Mouse (Mus musculus) stomach, embryonic 16.5 days (tissue): ENCODE results near the gene Tax1bp1. TPM values are rescaled to one million over a fixed set of nuclear protein-coding genes. Genes with fewer than 3 reads are reported as not detected.

ENCODE experiments used
- ATAC-seq: fragments of 200-750 bp; cut with Nextera tagmentation; 2 replicates; pipeline ENCODE4 v1.8.0; 2017; ENCODE audit warnings: moderate number of reproducible peaks, moderate TSS enrichment; ENCODE audit not compliant: insufficient read depth, low FRiP score
- H3K27ac ChIP-seq: fragments of 300-500 bp; sonication (generic); 2 replicates; pipeline ENCODE4 v1.5.1; 2014; ENCODE audit warnings: low read length
- H3K27me3 ChIP-seq: fragments of 300-500 bp; sonication (generic); 2 replicates; pipeline ENCODE4 v1.6.1; 2014; ENCODE audit warnings: low read length, control low read depth, mixed read lengths; ENCODE audit not compliant: control insufficient read depth, insufficient read depth
- H3K36me3 ChIP-seq: fragments of 300-500 bp; sonication (generic); 2 replicates; pipeline ENCODE4 v1.6.1; 2014; ENCODE audit warnings: low read length; ENCODE audit not compliant: control insufficient read depth, insufficient read depth
- H3K4me1 ChIP-seq: fragments of 300-500 bp; sonication (generic); 2 replicates; pipeline ENCODE4 v1.6.1; 2014; ENCODE audit warnings: low read length, control low read depth, mixed read lengths; ENCODE audit not compliant: control insufficient read depth, insufficient read depth
- H3K4me2 ChIP-seq: fragments of 300-500 bp; sonication (generic); 2 replicates; pipeline ENCODE4 v1.6.1; 2014; ENCODE audit warnings: low read depth, low read length, mixed read lengths
- H3K4me3 ChIP-seq: fragments of 300-500 bp; sonication (generic); replicated peaks from 2 replicates; pipeline ENCODE4 v1.5.1; 2014; ENCODE audit warnings: mild to moderate bottlenecking, low read length
- H3K9ac ChIP-seq: fragments of 300-500 bp; sonication (generic); 2 replicates; pipeline ENCODE4 v1.6.1; 2014; ENCODE audit warnings: low read length
- H3K9me3 ChIP-seq: fragments of 300-500 bp; sonication (generic); replicated peaks from 2 replicates; pipeline ENCODE4 v1.6.1; 2016; ENCODE audit warnings: low read length, control low read depth; ENCODE audit not compliant: control insufficient read depth
- WGBS: fragments of 180-500 bp; shearing (Covaris S2); extraction: QIAGEN DNeasy Blood & Tissue Kit; methylation state at CpG from one replicate; pipeline ENCODE4 v1.1.7; 2014; 5-methylcytosine and 5-hydroxymethylcytosine counted together
- polyA plus RNA-seq: library from polyadenylated mRNA; unstranded; fragments of >200 nt; fragmentation: Nextera tagmentation; extraction: Ambion mirVana; gene quantifications from 2 replicates; pipeline ENCODE4 v1.2.1, GENCODE M21; 2015

Tax1bp1 gene
- polyA plus RNA-seq, 1 experiment from 2014 or later, result 121 TPM

- WGBS, result 79% methylated on average over 1 of the region's 1 CpGs
- Histone ChIP-seq H3K4me3 (no peak overlapping the region), H3K27ac (no peak overlapping the region), H3K36me3 (no peaks in the 10 kb centered on the region), H3K27me3 (no peaks in the 10 kb centered on the region), H3K4me2 (no peak overlapping the region), H3K9me3 (no peaks in the 10 kb centered on the region), H3K4me1 (no peaks in the 10 kb centered on the region), H3K9ac (no peak overlapping the region)
- ATAC-seq, result no peak
Measured at GRCm38 (mm10) chr6:52699050-52699449, 14.5 kb upstream of the Tax1bp1 start.

- no peaks in the 10 kb centered on the region for H3K9me3 ChIP-seq
- no peak overlapping the region for H3K9ac ChIP-seq
- no peak for ATAC-seq
- no peaks in the 10 kb centered on the region for H3K4me1 ChIP-seq
- H3K4me2 ChIP-seq, result no peak overlapping the region
- no peaks in the 10 kb centered on the region for H3K27me3 ChIP-seq
- WGBS, result 47% methylated on average over 4 of the region's 4 CpGs
- no peaks in the 10 kb centered on the region for H3K36me3 ChIP-seq
- no peak overlapping the region for H3K27ac ChIP-seq
- no peak overlapping the region for H3K4me3 ChIP-seq
Measured at GRCm38 (mm10) chr6:52699899-52700298, 13.6 kb upstream of the Tax1bp1 start.

GRCm38 (mm10) chr6:52703263-52703662 is 10.3 kb upstream of the Tax1bp1 start:
- no peaks in the 10 kb centered on the region for H3K36me3 ChIP-seq
- no peaks in the 10 kb centered on the region for H3K27me3 ChIP-seq
- ATAC-seq, result no peak
- no peak overlapping the region for H3K27ac ChIP-seq
- H3K9ac ChIP-seq, result no peak overlapping the region
- H3K4me3 ChIP-seq, result no peak overlapping the region
- no peaks in the 10 kb centered on the region for H3K4me1 ChIP-seq
- no peaks in the 10 kb centered on the region for H3K9me3 ChIP-seq
- H3K4me2 ChIP-seq, result no peak overlapping the region
- 83% methylated on average over 2 of the region's 2 CpGs for WGBS

- Histone ChIP-seq H3K4me3 (no peak overlapping the region), H3K36me3 (no peaks in the 10 kb centered on the region), H3K4me2 (no peak overlapping the region), H3K27ac (no peak overlapping the region), H3K9ac (no peak overlapping the region), H3K4me1 (no peaks in the 10 kb centered on the region), H3K27me3 (no peaks in the 10 kb centered on the region), H3K9me3 (no peaks in the 10 kb centered on the region)
- no peak for ATAC-seq
Measured at GRCm38 (mm10) chr6:52705280-52705679, 8.2 kb upstream of the Tax1bp1 start.

- WGBS, result 77% methylated on average over 5 of the region's 5 CpGs
- no peaks in the 10 kb centered on the region for H3K9me3 ChIP-seq
- no peaks in the 10 kb centered on the region for H3K4me1 ChIP-seq
- no peak overlapping the region for H3K27ac ChIP-seq
- H3K9ac ChIP-seq, result no peak overlapping the region
- no peak overlapping the region for H3K4me3 ChIP-seq
- no peaks in the 10 kb centered on the region for H3K36me3 ChIP-seq
- no peaks in the 10 kb centered on the region for H3K27me3 ChIP-seq
- no peak overlapping the region for H3K4me2 ChIP-seq
- no peak for ATAC-seq
Measured at GRCm38 (mm10) chr6:52707815-52708214, 5.7 kb upstream of the Tax1bp1 start.

- no peak for ATAC-seq
- WGBS, result 75% methylated on average over 2 of the region's 2 CpGs
- H3K9ac ChIP-seq, result no peak overlapping the region
- H3K4me1 ChIP-seq, result peaks cover 3% of the 10 kb centered on the region; the same call in 1 of the 2 replicates
- H3K27me3 ChIP-seq, result no peaks in the 10 kb centered on the region
- H3K4me3 ChIP-seq, result no peak overlapping the region
- no peak overlapping the region for H3K4me2 ChIP-seq
- H3K36me3 ChIP-seq, result no peaks in the 10 kb centered on the region
- H3K9me3 ChIP-seq, result no peaks in the 10 kb centered on the region
- H3K27ac ChIP-seq, result no peak overlapping the region
Measured at GRCm38 (mm10) chr6:52712563-52712962, 966 bp upstream of the Tax1bp1 start.

GRCm38 (mm10) chr6:52713897-52714509 is 474 bp downstream of the Tax1bp1 start:
- Histone ChIP-seq H3K27ac (peak overlapping the region; percentile 96), H3K4me2 (peak overlapping the region; percentile 70), H3K27me3 (no peaks in the 10 kb centered on the region), H3K4me1 (peaks cover 3% of the 10 kb centered on the region; the same call in 1 of the 2 replicates), H3K9me3 (no peaks in the 10 kb centered on the region), H3K9ac (peak overlapping the region; percentile 95), H3K4me3 (peak overlapping the region; percentile 99), H3K36me3 (no peaks in the 10 kb centered on the region)
- under 1% methylated on average over 52 of the region's 52 CpGs for WGBS
- ATAC-seq, result peak; percentile 86

- Histone ChIP-seq H3K36me3 (0 out of 2 replicates have a peak, but pooled peaks cover 3% of the 10 kb centered on the region), H3K4me2 (no peak overlapping the region), H3K4me3 (no peak overlapping the region), H3K9me3 (no peaks in the 10 kb centered on the region), H3K4me1 (peaks cover 3% of the 10 kb centered on the region; the same call in 1 of the 2 replicates), H3K9ac (no peak overlapping the region), H3K27ac (no peak overlapping the region), H3K27me3 (no peaks in the 10 kb centered on the region)
- ATAC-seq, result no peak
- 77% methylated on average over 5 of the region's 5 CpGs for WGBS
Measured at GRCm38 (mm10) chr6:52717493-52718192, 4.1 kb downstream of the Tax1bp1 start.

- ATAC-seq, result no peak
- Histone ChIP-seq H3K4me3 (no peak overlapping the region), H3K4me2 (no peak overlapping the region), H3K27ac (no peak overlapping the region), H3K9ac (no peak overlapping the region), H3K36me3 (0 out of 2 replicates have a peak, but pooled peaks cover 6% of the 10 kb centered on the region), H3K27me3 (no peaks in the 10 kb centered on the region), H3K4me1 (no peaks in the 10 kb centered on the region), H3K9me3 (no peaks in the 10 kb centered on the region)
- WGBS, result 56% methylated on average over 8 of the region's 8 CpGs
Measured at GRCm38 (mm10) chr6:52724805-52725439, 11.4 kb downstream of the Tax1bp1 start.
